Mouse (Mus musculus): ENCODE results near the gene Abhd6. TPM values are rescaled to one million over a fixed set of nuclear protein-coding genes. Genes with fewer than 3 reads are reported as not detected.
A peak's percentile ranks its signal among the peaks of the same experiment; 100 is the strongest.

Gene Abhd6
- polyA plus RNA-seq, 1 experiment: 13.2 TPM

DNA sequence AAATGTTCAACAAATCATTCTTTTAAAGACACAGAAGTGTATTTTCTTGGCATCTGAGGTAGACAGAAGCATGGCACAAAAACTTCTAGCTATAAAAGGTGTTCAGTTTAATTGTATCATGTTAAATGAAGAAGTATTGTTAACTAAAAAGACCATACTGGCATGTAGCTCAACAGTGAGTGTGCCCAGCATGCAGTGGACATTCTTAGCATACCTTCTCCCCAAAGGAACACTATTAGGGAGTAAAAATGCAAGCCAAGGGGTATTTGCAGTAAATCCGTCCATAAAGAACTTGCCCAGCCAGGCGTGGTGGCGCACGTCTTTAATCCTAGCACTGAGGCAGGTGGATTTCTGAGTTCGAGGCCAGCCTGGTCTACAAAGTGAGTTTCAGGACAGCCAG is 33.7 kb downstream of the Abhd6 start:
- TF ChIP-seq POLR2A (IDR thresholded peaks at IDR 0.05; ENCODE audit: borderline replicate concordance, extremely low read depth, low read depth, low read length) (no peak), CTCF (IDR thresholded peaks at IDR 0.05; ENCODE audit: insufficient read depth, low read length) (no peak)
- no peaks in the 10 kb centered on the region for H3K4me1 ChIP-seq (ENCODE audit: control insufficient read depth, insufficient read depth, low read length)
- no peak overlapping the region for H3K4me3 ChIP-seq (replicated peaks; ENCODE audit: extremely low read depth, low read depth, low read length)
- WGBS: 83% methylated on average over 5 of the region's 5 CpGs
- DNase-seq: no peak

- WGBS: 57% methylated on average over 5 of the region's 5 CpGs
- TF ChIP-seq POLR2A (IDR thresholded peaks at IDR 0.05; ENCODE audit: borderline replicate concordance, extremely low read depth, low read depth, low read length): no peak
- TF ChIP-seq CTCF (IDR thresholded peaks at IDR 0.05; ENCODE audit: insufficient read depth, low read length): no peak
- no peak for DNase-seq
- Histone ChIP-seq H3K4me3 (replicated peaks; ENCODE audit: extremely low read depth, low read depth, low read length) (no peak overlapping the region), H3K4me1 (ENCODE audit: control insufficient read depth, insufficient read depth, low read length) (no peaks in the 10 kb centered on the region)
Measured at GRCm38 (mm10) chr14:8038150-8038549, 35.4 kb downstream of the Abhd6 start.

- WGBS: 60% methylated on average over 7 of the region's 7 CpGs
- Histone ChIP-seq H3K4me1 (ENCODE audit: control insufficient read depth, insufficient read depth, low read length) (no peaks in the 10 kb centered on the region), H3K4me3 (replicated peaks; ENCODE audit: extremely low read depth, low read depth, low read length) (no peak overlapping the region)
- DNase-seq: peak; percentile 13
- TF ChIP-seq POLR2A (IDR thresholded peaks at IDR 0.05; ENCODE audit: borderline replicate concordance, extremely low read depth, low read depth, low read length) (no peak), CTCF (IDR thresholded peaks at IDR 0.05; ENCODE audit: insufficient read depth, low read length) (no peak)
Measured at GRCm38 (mm10) chr14:8038791-8039448, 36.2 kb downstream of the Abhd6 start.

DNA sequence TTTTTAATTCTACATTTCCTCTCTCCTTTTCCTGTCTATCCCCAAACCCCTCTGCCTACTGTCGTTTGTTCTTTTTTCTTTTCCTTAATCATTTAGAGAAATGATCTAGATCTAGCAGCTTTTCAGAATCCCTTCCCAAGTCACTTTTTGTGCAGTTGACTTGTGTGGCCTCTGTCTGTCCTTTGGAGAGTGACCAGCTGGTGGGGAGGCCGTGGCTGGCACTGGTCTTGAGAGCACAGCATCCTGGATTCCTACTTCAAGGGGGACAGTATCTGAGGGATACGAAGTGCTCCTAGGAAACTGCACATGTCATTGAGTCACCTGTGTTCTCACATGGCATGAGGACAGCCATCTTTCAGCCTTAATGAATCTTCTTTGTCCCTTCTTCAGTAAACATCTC is 37.5 kb downstream of the Abhd6 start:
- 68% methylated on average over 3 of the region's 3 CpGs for WGBS
- TF ChIP-seq POLR2A (IDR thresholded peaks at IDR 0.05; ENCODE audit: borderline replicate concordance, extremely low read depth, low read depth, low read length) (no peak), CTCF (IDR thresholded peaks at IDR 0.05; ENCODE audit: insufficient read depth, low read length) (no peak)

DNA sequence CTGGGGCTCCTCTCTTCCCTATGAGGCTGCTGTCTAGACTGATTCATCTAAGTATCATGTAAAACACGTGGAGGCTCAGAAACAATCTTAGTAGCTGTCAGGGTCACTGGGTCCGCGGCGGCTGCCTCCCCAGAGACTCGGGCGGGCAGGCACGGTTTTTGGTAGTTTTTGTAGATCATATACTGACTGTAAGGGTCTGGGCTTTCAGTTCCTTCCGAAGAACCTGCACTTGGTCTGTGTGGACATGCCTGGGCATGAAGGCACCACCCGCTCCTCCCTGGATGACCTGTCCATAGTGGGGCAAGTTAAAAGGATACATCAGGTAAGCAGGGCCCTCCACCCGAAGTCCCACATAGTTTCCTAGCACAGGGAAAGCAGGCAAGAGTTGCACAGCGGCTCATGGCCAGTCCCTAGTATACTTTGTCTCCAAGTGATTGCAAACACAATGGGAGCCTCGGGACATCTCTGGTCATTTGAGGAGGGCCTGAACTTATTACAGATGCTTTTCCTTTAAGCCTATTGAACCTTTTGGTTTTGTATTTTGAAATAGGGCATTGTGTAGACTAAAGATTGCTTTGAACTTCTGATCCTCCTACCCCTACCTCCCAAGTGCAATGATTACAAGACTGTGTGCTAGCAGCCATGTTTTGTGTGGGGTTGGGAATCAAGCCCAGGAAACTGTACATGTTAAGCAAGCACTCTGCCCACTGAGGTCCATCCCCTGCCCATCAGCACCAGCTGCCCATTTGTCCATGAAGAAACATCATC is 38.4 kb downstream of the Abhd6 start:
- WGBS: 86% methylated on average over 12 of the region's 12 CpGs
- no peak for DNase-seq
- Histone ChIP-seq H3K4me1 (ENCODE audit: control insufficient read depth, insufficient read depth, low read length) (no peaks in the 10 kb centered on the region), H3K4me3 (replicated peaks; ENCODE audit: extremely low read depth, low read depth, low read length) (no peak overlapping the region)
- no peak for TF ChIP-seq CTCF (IDR thresholded peaks at IDR 0.05; ENCODE audit: insufficient read depth, low read length)
- no peak for TF ChIP-seq POLR2A (IDR thresholded peaks at IDR 0.05; ENCODE audit: borderline replicate concordance, extremely low read depth, low read depth, low read length)

More for the DNA sequence above, 37.5 kb downstream of the Abhd6 start:
- no peak for DNase-seq
- H3K4me3 ChIP-seq (replicated peaks; ENCODE audit: extremely low read depth, low read depth, low read length): no peak overlapping the region
- no peaks in the 10 kb centered on the region for H3K4me1 ChIP-seq (ENCODE audit: control insufficient read depth, insufficient read depth, low read length)

GRCm38 (mm10) chr14:8042120-8042519 is 39.4 kb downstream of the Abhd6 start:
- no peak for TF ChIP-seq CTCF (IDR thresholded peaks at IDR 0.05; ENCODE audit: insufficient read depth, low read length)
- no peak for TF ChIP-seq POLR2A (IDR thresholded peaks at IDR 0.05; ENCODE audit: borderline replicate concordance, extremely low read depth, low read depth, low read length)
- 90% methylated on average over 2 of the region's 2 CpGs for WGBS
- Histone ChIP-seq H3K4me1 (ENCODE audit: control insufficient read depth, insufficient read depth, low read length) (no peaks in the 10 kb centered on the region), H3K4me3 (replicated peaks; ENCODE audit: extremely low read depth, low read depth, low read length) (no peak overlapping the region)
- DNase-seq: no peak

- DNase-seq: no peak
- 96% methylated on average over 9 of the region's 9 CpGs for WGBS
- Histone ChIP-seq H3K4me3 (replicated peaks; ENCODE audit: extremely low read depth, low read depth, low read length) (no peak overlapping the region), H3K4me1 (ENCODE audit: control insufficient read depth, insufficient read depth, low read length) (no peaks in the 10 kb centered on the region)
- no peak for TF ChIP-seq POLR2A (IDR thresholded peaks at IDR 0.05; ENCODE audit: borderline replicate concordance, extremely low read depth, low read depth, low read length)
- TF ChIP-seq CTCF (IDR thresholded peaks at IDR 0.05; ENCODE audit: insufficient read depth, low read length): no peak
Measured at GRCm38 (mm10) chr14:8042577-8042976, 39.9 kb downstream of the Abhd6 start.

GRCm38 (mm10) chr14:8044330-8044729 is 41.6 kb downstream of the Abhd6 start:
- no peaks in the 10 kb centered on the region for H3K4me1 ChIP-seq (ENCODE audit: control insufficient read depth, insufficient read depth, low read length)
- no peak overlapping the region for H3K4me3 ChIP-seq (replicated peaks; ENCODE audit: extremely low read depth, low read depth, low read length)
- WGBS: 66% methylated on average over 8 of the region's 8 CpGs
- DNase-seq: no peak
- TF ChIP-seq POLR2A (IDR thresholded peaks at IDR 0.05; ENCODE audit: borderline replicate concordance, extremely low read depth, low read depth, low read length) (no peak), CTCF (IDR thresholded peaks at IDR 0.05; ENCODE audit: insufficient read depth, low read length) (no peak)

DNA sequence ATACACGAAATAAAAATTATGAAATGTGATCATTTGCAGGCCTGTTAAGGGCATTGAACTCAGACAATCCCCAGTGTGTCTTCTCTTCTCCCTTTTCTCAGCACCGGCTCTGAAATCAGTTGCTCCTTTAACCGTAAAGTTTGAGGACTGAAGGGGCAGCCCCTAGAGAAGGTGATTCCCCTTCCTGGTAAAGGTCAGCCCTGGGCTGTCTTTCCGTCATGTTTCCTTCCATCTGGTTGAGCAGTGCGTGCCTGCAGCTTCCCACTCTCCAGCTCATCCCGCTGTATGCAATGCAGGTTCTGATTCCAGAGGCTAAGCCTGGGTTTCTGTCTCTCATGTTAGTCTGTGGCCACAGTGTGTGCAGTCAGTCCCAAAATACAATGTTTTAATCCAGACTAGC is 42.1 kb downstream of the Abhd6 start:
- TF ChIP-seq CTCF (IDR thresholded peaks at IDR 0.05; ENCODE audit: insufficient read depth, low read length): no peak
- no peak for TF ChIP-seq POLR2A (IDR thresholded peaks at IDR 0.05; ENCODE audit: borderline replicate concordance, extremely low read depth, low read depth, low read length)
- H3K4me3 ChIP-seq (replicated peaks; ENCODE audit: extremely low read depth, low read depth, low read length): no peak overlapping the region
- 86% methylated on average over 6 of the region's 6 CpGs for WGBS
- no peak for DNase-seq
- no peaks in the 10 kb centered on the region for H3K4me1 ChIP-seq (ENCODE audit: control insufficient read depth, insufficient read depth, low read length)

Measured in lung, adult 2 months (tissue).